Mouse (Mus musculus) T-helper 17 cell (primary cell): ENCODE results near the gene Gm26558.

Experiments
- in situ Hi-C, 2 experiments: fragments of 300-600 bp; cut with MboI, MseI; formaldehyde crosslinking; loops; 1 replicate in 1 of 2; 2 replicates in 1 of 2; pipeline ENCODE4 v1.15.1; 2025; ENCODE audit warnings: high pct_unique_total_duplicates in 2 of 2

Gene Gm26558

GRCm38 (mm10) chr2:70649471-70649870 lies 12.4 kb downstream of the Gm26558 start:
- in situ Hi-C loops = no loop called here

GRCm38 (mm10) chr2:70648271-70648670 lies 13.6 kb downstream of the Gm26558 start:
- in situ Hi-C loops = no loop called here

- in situ Hi-C loops = no loop called here
These were observed 14.2 kb downstream of the Gm26558 start for GRCm38 (mm10) chr2:70647681-70648080.

GRCm38 (mm10) chr2:70645266-70645780 lies 16.6 kb downstream of the Gm26558 start:
- in situ Hi-C loops = no loop called here

- in situ Hi-C loops = no loop called here
These were observed 18.8 kb downstream of the Gm26558 start for GRCm38 (mm10) chr2:70642971-70643565.

- in situ Hi-C loops = no loop called here
These were observed 20.9 kb downstream of the Gm26558 start for GRCm38 (mm10) chr2:70640968-70641367.

- in situ Hi-C loops = no loop called here
These were observed 27.7 kb downstream of the Gm26558 start for GRCm38 (mm10) chr2:70634028-70634690.

GRCm38 (mm10) chr2:70632412-70632811 lies 29.5 kb downstream of the Gm26558 start:
- in situ Hi-C loops = no loop called here

GRCm38 (mm10) chr2:70631321-70631720 lies 30.6 kb downstream of the Gm26558 start:
- in situ Hi-C loops = no loop called here

- in situ Hi-C loops = no loop called here
These were observed 32.0 kb downstream of the Gm26558 start for GRCm38 (mm10) chr2:70629921-70630320.

- in situ Hi-C loops = no loop called here
These were observed 32.6 kb downstream of the Gm26558 start for GRCm38 (mm10) chr2:70629339-70629761.

GRCm38 (mm10) chr2:70628397-70628796 lies 33.5 kb downstream of the Gm26558 start:
- in situ Hi-C loops = no loop called here

- in situ Hi-C loops = no loop called here
These were observed 36.1 kb downstream of the Gm26558 start for GRCm38 (mm10) chr2:70625761-70626160.

- in situ Hi-C loops = no loop called here
These were observed 39.7 kb downstream of the Gm26558 start for GRCm38 (mm10) chr2:70622244-70622643.

GRCm38 (mm10) chr2:70620225-70620624 lies 41.7 kb downstream of the Gm26558 start:
- in situ Hi-C loops = no loop called here

- in situ Hi-C loops = no loop called here
These were observed 42.6 kb downstream of the Gm26558 start for GRCm38 (mm10) chr2:70619232-70619835.

- in situ Hi-C loops = no loop called here
These were observed 45.3 kb downstream of the Gm26558 start for GRCm38 (mm10) chr2:70616617-70617016.

- in situ Hi-C loops = no loop called here
These were observed 45.8 kb downstream of the Gm26558 start for GRCm38 (mm10) chr2:70616076-70616475.

GRCm38 (mm10) chr2:70614745-70615351 lies 47.1 kb downstream of the Gm26558 start:
- in situ Hi-C loops = no loop called here
